Mouse (Mus musculus): ENCODE measurements around the gene Ina.

- TF ChIP-seq GATA1 (IDR thresholded peaks at IDR 0.05; ENCODE audit: low read length) (no peak), TAL1 (IDR thresholded peaks at IDR 0.05; ENCODE audit: low read length) (no peak)
Measured at GRCm38 (mm10) chr19:46981462-46981861, 33.0 kb upstream of the Ina start.
